Mouse (Mus musculus) liver, embryonic 14.5 days (tissue): ENCODE measurements around the gene Trp53bp2.

Experiments
- CTCF ChIP-seq: IDR thresholded peaks from 2 replicates; pipeline ENCODE4 v1.5.1; 2016; ENCODE audit warnings: antibody characterized with exemption, low read depth, control low read depth
- EP300 ChIP-seq: IDR thresholded peaks from 2 replicates; pipeline ENCODE4 v1.6.1; 2016; ENCODE audit warnings: antibody characterized with exemption, low read depth

- TF ChIP-seq CTCF (no peak), EP300 (no peak)
Observed at GRCm38 (mm10) chr1:182409401-182410173, 615 bp downstream of the Trp53bp2 start.
